Mouse (Mus musculus) CH12.LX (cell line): ENCODE data around the gene Gm10160. TPM values are rescaled to one million over a fixed set of nuclear protein-coding genes. Genes with fewer than 3 reads are reported as not detected.

Source experiments
- DNase-seq: peaks from one replicate; pipeline ENCODE4 v3.0.0-alpha.2; 2013; ENCODE audit errors: extremely low read depth
- H3K27ac ChIP-seq: 2 replicates; pipeline ENCODE4 v1.5.1; 2012; ENCODE audit warnings: low read depth, mild to moderate bottlenecking, control low read depth, moderate library complexity; ENCODE audit not compliant: insufficient read depth
- H3K27me3 ChIP-seq: replicated peaks from 2 replicates; pipeline ENCODE3; 2012; ENCODE audit warnings: inconsistent platforms
- H3K36me3 ChIP-seq, 2 experiments: replicated peaks in 1 of 2; 2 replicates each; pipeline versions ENCODE3 to v1.6.1; 2012; ENCODE audit warnings: inconsistent platforms in 1 of 2, low read length in 1 of 2, mild to moderate bottlenecking in 1 of 2, mixed read lengths in 1 of 2, moderate library complexity in 1 of 2; ENCODE audit not compliant: control insufficient read depth in 1 of 2, insufficient read depth in 1 of 2
- H3K4me1 ChIP-seq, 2 experiments: 2 replicates each; pipeline ENCODE4 v1.6.1; 2012; ENCODE audit warnings: inconsistent platforms in 1 of 2, moderate library complexity in 1 of 2; ENCODE audit not compliant: insufficient read depth in 2 of 2, control insufficient read depth in 1 of 2
- H3K4me2 ChIP-seq: 2 replicates; pipeline ENCODE4 v1.6.1; 2012; ENCODE audit warnings: low read depth, mild to moderate bottlenecking, control low read depth; ENCODE audit not compliant: poor library complexity, insufficient read depth, severe bottlenecking
- H3K4me3 ChIP-seq, 3 experiments: fragments of 150-350 bp in 1 of 3; sonication (generic) in 1 of 3; replicated peaks in 1 of 3; 2 replicates each; pipeline versions ENCODE3 to v1.5.1; 2011 to 2012; ENCODE audit warnings: low read depth in 2 of 3, low read length in 2 of 3, mild to moderate bottlenecking in 2 of 3, moderate library complexity in 2 of 3, control low read depth in 1 of 3, improper control_type of control experiment in 1 of 3, inconsistent platforms in 1 of 3, mixed read lengths in 1 of 3; ENCODE audit not compliant: poor library complexity in 1 of 3
- H3K79me2 ChIP-seq: replicated peaks from 2 replicates; pipeline ENCODE4 v1.6.1; 2012; ENCODE audit warnings: mild to moderate bottlenecking, moderate library complexity; ENCODE audit not compliant: control insufficient read depth, poor library complexity, insufficient read depth, severe bottlenecking; ENCODE audit errors: extremely low read depth
- H3K9ac ChIP-seq: 2 replicates; pipeline ENCODE4 v1.6.1; 2012; ENCODE audit warnings: low read depth, mild to moderate bottlenecking, control low read depth, moderate library complexity; ENCODE audit not compliant: insufficient read depth
- H3K9me3 ChIP-seq: replicated peaks from 2 replicates; pipeline ENCODE3; 2012; ENCODE audit warnings: low read length, inconsistent platforms, mixed read lengths
- CHD1 ChIP-seq: IDR thresholded peaks from 2 replicates; pipeline ENCODE4 v1.6.1; 2012; ENCODE audit warnings: low read depth, low read length, improper control_type of control experiment, inconsistent platforms
- JUND ChIP-seq: conservative IDR thresholded peaks from 2 replicates; pipeline ENCODE4 v1.6.1; 2011; ENCODE audit warnings: low read depth, low read length, improper control_type of control experiment
- MAZ ChIP-seq: IDR thresholded peaks from 2 replicates; pipeline ENCODE4 v1.6.1; 2012; ENCODE audit warnings: low read depth, mild to moderate bottlenecking, inconsistent platforms, low read length, improper control_type of control experiment, moderate library complexity
- MXI1 ChIP-seq: IDR thresholded peaks from 2 replicates; pipeline ENCODE4 v1.6.1; 2011; ENCODE audit warnings: mild to moderate bottlenecking, low read depth, low read length, improper control_type of control experiment
- MYC ChIP-seq: IDR thresholded peaks from 2 replicates; pipeline ENCODE4 v1.6.1; 2011; ENCODE audit warnings: low read depth, mild to moderate bottlenecking, improper control_type of control experiment, low read length
- NELFE ChIP-seq: IDR thresholded peaks from 2 replicates; pipeline ENCODE4 v1.6.1; 2011; ENCODE audit warnings: low read depth, low read length, improper control_type of control experiment
- PAX5 ChIP-seq: IDR thresholded peaks from 2 replicates; pipeline ENCODE4 v1.6.1; 2012; ENCODE audit warnings: low read length, inconsistent platforms, mixed read lengths
- POLR2A ChIP-seq: IDR thresholded peaks from 2 replicates; pipeline ENCODE4 v1.6.1; 2011; ENCODE audit warnings: low read depth, mild to moderate bottlenecking, improper control_type of control experiment, low read length
- POLR2AphosphoS2 ChIP-seq: IDR thresholded peaks from 2 replicates; pipeline ENCODE4 v1.6.1; 2011; ENCODE audit warnings: low read depth, low read length, improper control_type of control experiment
- TCF12 ChIP-seq: IDR thresholded peaks from 2 replicates; pipeline ENCODE4 v1.6.1; 2014; ENCODE audit warnings: low read depth, mild to moderate bottlenecking, inconsistent platforms, low read length, improper control_type of control experiment
- USF1 ChIP-seq: IDR thresholded peaks from 2 replicates; pipeline ENCODE4 v1.6.1; 2014; ENCODE audit warnings: low read depth, mild to moderate bottlenecking, inconsistent platforms, low read length, improper control_type of control experiment
- ZC3H11A ChIP-seq: IDR thresholded peaks from 2 replicates; pipeline ENCODE4 v1.6.1; 2012; ENCODE audit warnings: low read depth, mild to moderate bottlenecking, inconsistent platforms, low read length, improper control_type of control experiment
- ZMIZ1 ChIP-seq: IDR thresholded peaks from 2 replicates; pipeline ENCODE4 v1.6.1; 2012; ENCODE audit warnings: low read depth, mild to moderate bottlenecking, inconsistent platforms, low read length, improper control_type of control experiment
- ZNF384 ChIP-seq: IDR thresholded peaks from 2 replicates; pipeline ENCODE4 v1.6.1; 2012; ENCODE audit warnings: low read depth, low read length, improper control_type of control experiment, inconsistent platforms
- dilution Hi-C: fragments of 300-500 bp; cut with MboI; formaldehyde crosslinking; loops from 2 replicates; pipeline ENCODE4 v1.14.3; 2020; ENCODE audit warnings: low sequenced_read_pairs; ENCODE audit not compliant: extremely low pct_unique_long_range_greater_than_20kb, extremely low pct_ligation_motif_present
- in situ Hi-C: fragments of 300-500 bp; cut with MboI; formaldehyde crosslinking; loops from 3 replicates; pipeline ENCODE4 v1.14.3; 2019; ENCODE audit warnings: low sequenced_read_pairs, low pct_ligation_motif_present, low pct_unique_long_range_greater_than_20kb, mixed read lengths
- polyA plus RNA-seq: library from polyadenylated mRNA; unstranded; fragments of >175 nt; gene quantifications from 2 replicates; pipeline ENCODE4 v1.2.1, GENCODE M21; 2012; ENCODE audit warnings: low read depth; ENCODE audit not compliant: insufficient read length
- total RNA-seq, 2 experiments: library from RNA; depleted of rRNA; stranded (reverse); fragments of 300-350 nt in 1 of 2; fragments of >200 nt in 1 of 2; gene quantifications; 2 replicates each; pipeline ENCODE4 v1.2.3; 2012 to 2014

Gm10160 gene
- total and polyA plus RNA-seq, 3 experiments: not detected

DNA sequence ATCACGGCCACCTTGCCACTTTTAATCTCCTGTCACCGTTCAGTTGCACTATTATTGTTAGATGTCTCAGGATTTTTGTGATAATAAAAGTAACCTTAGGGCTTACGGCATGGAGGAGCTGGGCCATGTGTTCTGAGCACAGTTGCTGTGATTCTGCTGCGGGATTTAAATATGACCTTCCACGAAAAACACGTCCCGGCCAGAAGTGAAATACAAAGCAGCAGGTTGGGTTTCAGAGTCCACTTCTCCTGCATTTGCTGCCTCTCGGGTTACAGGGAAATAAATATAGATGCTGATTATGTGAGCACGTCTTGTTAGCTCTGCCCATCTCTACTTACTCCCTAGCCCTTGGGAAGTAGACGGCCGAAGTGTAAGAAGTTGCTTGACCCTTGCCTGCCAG, 10.8 kb downstream of the Gm10160 start:
- no peaks in the 10 kb centered on the region for H3K36me3 ChIP-seq
- no peak overlapping the region for H3K9ac ChIP-seq
- peaks cover 4 to 19% of the 10 kb centered on the region in 2 experiments for H3K4me1 ChIP-seq
- DNase-seq: no peak
- no peaks in the 10 kb centered on the region for H3K27me3 ChIP-seq
- dilution Hi-C loops (no loop called here), in situ Hi-C loops (no loop called here)
- no peaks in the 10 kb centered on the region for H3K9me3 ChIP-seq
- TF ChIP-seq ZNF384 (no peak), NELFE (no peak), MAZ (no peak), TCF12 (no peak)
- no peak overlapping the region for H3K4me2 ChIP-seq
- no peak overlapping the region for H3K27ac ChIP-seq
- no peak overlapping the region for H3K4me3 ChIP-seq
- H3K79me2 ChIP-seq: no peaks in the 10 kb centered on the region

DNA sequence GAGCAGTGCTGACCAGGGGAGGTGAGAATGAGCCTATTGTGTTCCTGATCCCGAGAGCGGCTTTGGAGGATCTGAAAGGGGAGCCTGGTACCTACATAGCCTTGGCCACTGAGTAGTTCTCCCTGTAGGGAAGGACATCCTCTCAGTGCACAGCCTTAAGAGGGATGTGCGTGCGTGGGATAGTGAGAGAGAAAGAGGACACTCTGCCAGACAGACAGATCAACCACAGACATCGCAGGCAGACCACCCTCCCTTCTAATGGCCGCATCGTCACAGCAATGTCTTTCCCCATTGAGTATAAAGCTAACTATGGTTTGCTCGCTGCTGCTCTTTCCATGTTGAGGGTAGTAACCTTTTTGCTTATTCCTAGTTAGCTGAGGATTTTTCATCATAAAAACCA, 11.7 kb downstream of the Gm10160 start:
- no peaks in the 10 kb centered on the region for H3K79me2 ChIP-seq
- H3K27me3 ChIP-seq: no peaks in the 10 kb centered on the region
- in situ Hi-C loops (no loop called here), dilution Hi-C loops (no loop called here)
- TF ChIP-seq MYC (no peak), CHD1 (no peak), POLR2AphosphoS2 (no peak), POLR2A (no peak), MXI1 (no peak)
- H3K9ac ChIP-seq: no peak overlapping the region
- H3K36me3 ChIP-seq: no peaks in the 10 kb centered on the region
- no peak overlapping the region for H3K4me2 ChIP-seq
- H3K4me3 ChIP-seq: no peak overlapping the region
- H3K27ac ChIP-seq: no peak overlapping the region
- H3K9me3 ChIP-seq: no peaks in the 10 kb centered on the region
- no peak for DNase-seq
- peaks cover 4 to 10% of the 10 kb centered on the region in 2 experiments for H3K4me1 ChIP-seq

DNA sequence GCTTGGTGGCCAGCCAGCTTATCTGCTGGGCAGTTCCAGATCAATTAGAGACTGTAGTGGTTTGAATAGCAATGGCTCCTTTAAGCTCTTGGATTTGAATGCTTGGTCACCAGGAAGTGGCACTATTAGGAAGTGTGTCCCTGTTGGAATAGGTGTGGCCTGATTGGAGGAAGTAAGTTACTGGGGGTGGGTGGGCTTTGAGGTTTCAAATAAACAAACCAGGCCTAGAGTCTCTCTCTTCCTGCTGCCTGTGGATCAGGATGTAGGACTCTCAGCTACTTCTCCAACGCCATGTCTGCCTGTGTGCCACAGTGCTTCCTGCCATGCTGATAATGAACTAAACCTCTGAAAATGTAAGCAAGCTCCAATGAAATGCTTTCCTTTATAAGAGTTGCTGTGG, 12.6 kb downstream of the Gm10160 start:
- peaks cover 0 to 3% of the 10 kb centered on the region in 2 experiments; a peak in 1 of 4 replicates for H3K4me1 ChIP-seq
- H3K4me2 ChIP-seq: no peak overlapping the region
- H3K9ac ChIP-seq: no peak overlapping the region
- dilution Hi-C loops (no loop called here), in situ Hi-C loops (no loop called here)
- H3K9me3 ChIP-seq: no peaks in the 10 kb centered on the region
- H3K79me2 ChIP-seq: no peaks in the 10 kb centered on the region
- H3K27me3 ChIP-seq: no peaks in the 10 kb centered on the region
- no peak for TF ChIP-seq MYC
- TF ChIP-seq JUND: no peak
- TF ChIP-seq POLR2AphosphoS2: no peak
- no peak for TF ChIP-seq ZMIZ1
- TF ChIP-seq PAX5: no peak
- TF ChIP-seq TCF12: no peak
- no peak for TF ChIP-seq USF1
- TF ChIP-seq ZC3H11A: no peak
- TF ChIP-seq, all 38 proteins: peak for 0
- no peak for DNase-seq
- Histone ChIP-seq H3K4me3 (no peak overlapping the region), H3K27ac (no peak overlapping the region), H3K36me3 (no peaks in the 10 kb centered on the region)
